Mouse (Mus musculus): ENCODE results near the gene Gng8. TPM values are rescaled to one million over a fixed set of nuclear protein-coding genes. Genes with fewer than 3 reads are reported as not detected.

The Gng8 gene
- polyA plus RNA-seq, 1 experiment from 2014 or later = 20.3 TPM

- 31% methylated on average over 10 of the region's 10 CpGs for WGBS
- H3K27ac ChIP-seq (replicated peaks) = 0 out of 2 replicates have a peak overlapping the region, but pooled peaks have one; percentile 35
- peaks cover 7% of the 10 kb centered on the region for H3K36me3 ChIP-seq (replicated peaks)
- H3K4me3 ChIP-seq = peak overlapping the region; percentile 55
- no peak for DNase-seq (ENCODE audit: low spot score)
- H3K4me1 ChIP-seq = peaks cover 63% of the 10 kb centered on the region
- H3K27me3 ChIP-seq (replicated peaks; ENCODE audit: low read depth, poor library complexity, severe bottlenecking) = peaks cover 36% of the 10 kb centered on the region
- no peaks in the 10 kb centered on the region for H3K9me3 ChIP-seq
These were observed 3.9 kb downstream of the Gng8 start for GRCm38 (mm10) chr7:16895511-16895910.

DNA sequence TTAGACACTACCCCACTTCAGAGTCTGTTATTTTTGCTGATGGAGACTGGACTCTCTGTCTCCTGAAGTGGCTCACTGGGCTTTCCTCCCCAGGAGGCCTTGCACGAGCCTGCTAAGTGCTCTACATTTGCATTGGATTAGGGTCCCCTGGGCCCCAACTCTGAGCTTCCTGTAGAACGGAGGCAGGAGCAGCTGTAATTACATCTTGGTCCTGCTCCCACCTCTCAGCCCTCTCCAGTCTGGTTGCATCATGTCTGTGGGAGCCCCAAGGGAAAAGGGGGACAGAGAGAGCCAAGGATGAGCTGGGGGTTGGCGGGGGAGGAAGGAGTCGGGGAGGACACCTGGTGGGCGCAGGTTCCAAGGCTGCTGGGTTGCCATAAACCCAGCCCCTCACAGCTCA is 8.9 kb downstream of the Gng8 start:
- 14% methylated on average over 5 of the region's 5 CpGs for WGBS
- peaks cover 12% of the 10 kb centered on the region; the same call in 1 of the 2 replicates for H3K27me3 ChIP-seq (replicated peaks; ENCODE audit: low read depth, poor library complexity, severe bottlenecking)
- no peaks in the 10 kb centered on the region for H3K9me3 ChIP-seq
- H3K27ac ChIP-seq (replicated peaks) = no peak overlapping the region; the same call in 1 of the 2 replicates
- peaks cover 7% of the 10 kb centered on the region for H3K36me3 ChIP-seq (replicated peaks)
- peaks cover 40% of the 10 kb centered on the region for H3K4me1 ChIP-seq
- DNase-seq (ENCODE audit: low spot score) = no peak
- H3K4me3 ChIP-seq = peak overlapping the region; percentile 13; the same call in 1 of the 2 replicates

DNA sequence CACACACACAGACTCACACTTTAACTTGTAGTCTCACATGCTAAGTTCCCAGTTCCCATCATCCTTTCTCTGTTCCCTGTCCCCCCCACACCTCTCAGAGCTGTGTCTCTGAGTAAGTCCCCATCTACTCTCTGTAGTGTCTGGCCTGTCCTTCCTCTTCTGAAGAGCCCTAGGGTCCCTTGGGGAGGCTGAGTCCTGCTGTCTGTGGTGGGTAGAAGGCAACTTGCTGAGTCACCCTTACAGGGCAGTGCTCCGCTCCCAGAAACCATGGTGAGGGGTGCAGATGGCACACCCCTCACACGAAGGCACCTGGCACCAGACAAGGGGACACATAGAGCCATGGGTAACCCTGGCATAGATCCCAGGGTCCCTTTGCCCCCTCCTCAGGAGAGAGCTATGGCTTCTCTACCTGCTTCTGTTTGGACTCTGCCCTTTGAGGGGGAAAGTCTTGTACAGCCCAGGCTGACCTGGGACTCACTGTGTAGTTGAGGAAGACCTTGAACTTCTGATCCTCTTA is 11.9 kb downstream of the Gng8 start:
- H3K27me3 ChIP-seq (replicated peaks; ENCODE audit: low read depth, poor library complexity, severe bottlenecking) = peaks cover 14% of the 10 kb centered on the region
- H3K4me1 ChIP-seq = peaks cover 60% of the 10 kb centered on the region
- DNase-seq (ENCODE audit: low spot score) = no peak
- H3K4me3 ChIP-seq = no peak overlapping the region
- H3K36me3 ChIP-seq (replicated peaks) = no peaks in the 10 kb centered on the region
- H3K9me3 ChIP-seq = no peaks in the 10 kb centered on the region
- 0 out of 2 replicates have a peak overlapping the region, but pooled peaks have one; percentile 30 for H3K27ac ChIP-seq (replicated peaks)
- 83% methylated on average over 2 of the region's 2 CpGs for WGBS

DNA sequence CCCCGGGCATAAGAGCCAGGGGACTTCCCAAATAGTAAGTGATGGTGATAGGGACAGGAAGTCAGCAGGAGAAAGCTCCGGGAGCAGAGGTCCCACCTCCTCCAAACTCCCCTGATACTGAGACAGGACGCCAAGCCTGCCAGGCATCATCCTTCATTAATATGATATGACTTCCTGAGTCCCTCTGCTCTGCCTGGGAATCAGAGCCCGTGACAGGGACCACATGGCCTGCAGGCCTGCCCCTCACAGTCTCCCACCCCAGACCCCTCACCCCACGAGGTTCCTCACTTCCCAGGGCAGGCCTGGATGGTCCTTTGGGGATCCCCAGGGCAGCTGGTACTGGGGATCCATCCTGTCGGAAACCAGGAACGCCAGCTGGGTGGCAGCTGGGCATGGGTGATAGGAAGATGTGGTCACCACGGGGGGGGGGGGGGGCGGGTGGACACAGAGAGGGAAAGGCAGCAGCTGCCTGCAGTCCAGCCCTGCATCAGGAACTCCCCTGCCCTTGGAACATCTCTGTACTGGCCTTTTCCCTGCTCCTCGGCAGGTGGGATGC is 12.6 kb downstream of the Gng8 start:
- Histone ChIP-seq H3K27ac (replicated peaks) (no peak overlapping the region), H3K4me1 (peaks cover 67% of the 10 kb centered on the region)
- 55% methylated on average over 9 of the region's 10 CpGs for whole genome bisulfite sequencing

DNA sequence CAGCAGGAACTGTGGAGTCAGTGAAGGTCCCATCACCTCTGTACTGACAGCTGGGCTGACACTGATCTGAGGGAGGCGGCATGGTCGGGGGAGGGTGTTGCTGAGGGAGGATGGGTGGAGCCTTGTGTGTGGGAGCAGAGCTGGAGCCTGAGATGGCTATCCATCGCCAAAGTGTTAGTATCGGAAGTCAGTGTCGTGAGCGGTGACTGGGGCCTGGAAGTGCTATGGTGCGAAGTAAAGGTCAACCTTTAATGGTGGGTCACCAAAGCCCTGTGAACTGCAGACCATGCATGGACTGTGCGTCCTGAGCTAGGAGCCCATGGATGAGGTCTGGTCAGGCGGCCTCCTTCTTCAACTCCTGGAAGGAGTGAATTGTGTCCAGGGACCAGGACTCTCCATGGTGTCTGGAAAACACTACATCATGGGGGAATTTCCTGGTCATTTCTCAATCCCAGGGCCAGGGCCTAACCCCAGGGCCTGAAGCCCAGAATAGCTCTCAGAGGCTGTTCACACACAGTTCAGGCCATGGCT is 14.0 kb downstream of the Gng8 start:
- peaks cover 29% of the 10 kb centered on the region for H3K27me3 ChIP-seq (replicated peaks; ENCODE audit: low read depth, poor library complexity, severe bottlenecking)
- DNase-seq (ENCODE audit: low spot score) = no peak
- H3K9me3 ChIP-seq = no peaks in the 10 kb centered on the region
- 0 out of 2 replicates have a peak overlapping the region, but pooled peaks have one; percentile 11 for H3K27ac ChIP-seq (replicated peaks)
- peaks cover 63% of the 10 kb centered on the region for H3K4me1 ChIP-seq
- no peak overlapping the region for H3K4me3 ChIP-seq
- WGBS = 51% methylated on average over 9 of the region's 9 CpGs
- no peaks in the 10 kb centered on the region for H3K36me3 ChIP-seq (replicated peaks)

More for the DNA sequence above, 12.6 kb downstream of the Gng8 start:
- Histone ChIP-seq H3K4me3 (no peak overlapping the region), H3K27me3 (replicated peaks; ENCODE audit: low read depth, poor library complexity, severe bottlenecking) (peaks cover 21% of the 10 kb centered on the region), H3K36me3 (replicated peaks) (no peaks in the 10 kb centered on the region), H3K9me3 (no peaks in the 10 kb centered on the region)
- DNase-seq (ENCODE audit: low spot score) = no peak

- Histone ChIP-seq H3K36me3 (replicated peaks) (no peaks in the 10 kb centered on the region), H3K9me3 (no peaks in the 10 kb centered on the region), H3K4me3 (no peak within 1 kb of the TSS), H3K27me3 (replicated peaks; ENCODE audit: low read depth, poor library complexity, severe bottlenecking) (peaks cover 29% of the 10 kb centered on the region), H3K27ac (replicated peaks) (peak within 1 kb of the TSS; percentile 48; the same call in 1 of the 2 replicates), H3K4me1 (peaks cover 59% of the 10 kb centered on the region)
- DNase-seq (ENCODE audit: low spot score) = no peak
- WGBS = 19% methylated on average over 6 of the region's 6 CpGs
These were observed 14.7 kb downstream of the Gng8 start, which contains the start of gene Ptgir for GRCm38 (mm10) chr7:16906281-16906680. Ptgir (plus strand) TSS chr7:16906490.

GRCm38 (mm10) chr7:16906889-16907559 is 15.4 kb downstream of the Gng8 start:
- Histone ChIP-seq H3K9me3 (no peaks in the 10 kb centered on the region), H3K27ac (replicated peaks) (0 out of 2 replicates have a peak overlapping the region, but pooled peaks have one; percentile 48), H3K4me3 (no peak overlapping the region), H3K4me1 (peaks cover 54% of the 10 kb centered on the region), H3K27me3 (replicated peaks; ENCODE audit: low read depth, poor library complexity, severe bottlenecking) (peaks cover 28% of the 10 kb centered on the region), H3K36me3 (replicated peaks) (no peaks in the 10 kb centered on the region)
- 93% methylated on average over 41 of the region's 41 CpGs for WGBS
- no peak for DNase-seq (ENCODE audit: low spot score)

GRCm38 (mm10) chr7:16907842-16908241 is 16.3 kb downstream of the Gng8 start:
- H3K4me1 ChIP-seq = peaks cover 54% of the 10 kb centered on the region
- no peak overlapping the region for H3K4me3 ChIP-seq
- H3K27ac ChIP-seq (replicated peaks) = 0 out of 2 replicates have a peak overlapping the region, but pooled peaks have one; percentile 40
- no peak for DNase-seq (ENCODE audit: low spot score)
- no peaks in the 10 kb centered on the region for H3K9me3 ChIP-seq
- WGBS = 78% methylated on average over 7 of the region's 7 CpGs
- H3K27me3 ChIP-seq (replicated peaks; ENCODE audit: low read depth, poor library complexity, severe bottlenecking) = peaks cover 25% of the 10 kb centered on the region
- no peaks in the 10 kb centered on the region for H3K36me3 ChIP-seq (replicated peaks)

GRCm38 (mm10) chr7:16908367-16908766 is 16.8 kb downstream of the Gng8 start:
- WGBS = 54% methylated on average over 11 of the region's 11 CpGs
- DNase-seq (ENCODE audit: low spot score) = no peak
- H3K9me3 ChIP-seq = no peaks in the 10 kb centered on the region
- peaks cover 24% of the 10 kb centered on the region for H3K27me3 ChIP-seq (replicated peaks; ENCODE audit: low read depth, poor library complexity, severe bottlenecking)
- H3K36me3 ChIP-seq (replicated peaks) = no peaks in the 10 kb centered on the region
- H3K4me1 ChIP-seq = peaks cover 54% of the 10 kb centered on the region
- no peak overlapping the region; the same call in 1 of the 2 replicates for H3K27ac ChIP-seq (replicated peaks)
- H3K4me3 ChIP-seq = no peak overlapping the region

- H3K9me3 ChIP-seq = no peaks in the 10 kb centered on the region
- H3K4me1 ChIP-seq = peaks cover 57% of the 10 kb centered on the region
- H3K27ac ChIP-seq (replicated peaks) = 0 out of 2 replicates have a peak overlapping the region, but pooled peaks have one; percentile 30
- peaks cover 21% of the 10 kb centered on the region for H3K27me3 ChIP-seq (replicated peaks; ENCODE audit: low read depth, poor library complexity, severe bottlenecking)
- H3K4me3 ChIP-seq = peak overlapping the region; percentile 5; the same call in 1 of the 2 replicates
- peaks cover 3% of the 10 kb centered on the region for H3K36me3 ChIP-seq (replicated peaks)
- DNase-seq (ENCODE audit: low spot score) = no peak
- 69% methylated on average over 11 of the region's 11 CpGs for WGBS
These were observed 17.3 kb downstream of the Gng8 start for GRCm38 (mm10) chr7:16908859-16909258.

DNA sequence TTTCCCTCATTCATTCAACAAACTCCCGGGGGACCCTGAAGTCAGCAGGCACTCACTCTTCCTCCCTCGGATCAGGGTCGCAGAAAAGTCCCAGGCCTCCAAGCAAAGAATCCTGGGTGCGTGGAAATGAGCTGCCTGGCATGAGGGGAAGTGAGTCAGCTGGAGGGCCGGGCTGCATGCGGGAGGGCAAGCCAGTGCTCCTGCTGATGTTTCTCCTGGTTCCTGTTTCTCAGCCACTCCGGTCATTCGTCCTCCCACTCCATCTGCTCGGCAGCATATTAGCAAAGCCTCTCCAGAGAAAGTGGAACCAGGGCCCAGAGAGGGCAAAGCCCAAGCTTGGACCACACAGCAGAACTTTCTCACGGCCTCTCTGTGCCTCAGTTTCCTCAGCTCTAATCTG is 18.3 kb downstream of the Gng8 start:
- no peak overlapping the region for H3K4me3 ChIP-seq
- H3K27ac ChIP-seq (replicated peaks) = no peak overlapping the region
- 59% methylated on average over 10 of the region's 10 CpGs for WGBS
- H3K4me1 ChIP-seq = peaks cover 49% of the 10 kb centered on the region
- DNase-seq (ENCODE audit: low spot score) = no peak
- H3K36me3 ChIP-seq (replicated peaks) = peaks cover 13% of the 10 kb centered on the region
- H3K27me3 ChIP-seq (replicated peaks; ENCODE audit: low read depth, poor library complexity, severe bottlenecking) = peaks cover 17% of the 10 kb centered on the region
- H3K9me3 ChIP-seq = no peaks in the 10 kb centered on the region

GRCm38 (mm10) chr7:16911904-16912303 is 20.3 kb downstream of the Gng8 start:
- WGBS = 90% methylated on average over 3 of the region's 3 CpGs
- Histone ChIP-seq H3K36me3 (replicated peaks) (peaks cover 33% of the 10 kb centered on the region), H3K27ac (replicated peaks) (no peak overlapping the region), H3K4me3 (no peak overlapping the region), H3K27me3 (replicated peaks; ENCODE audit: low read depth, poor library complexity, severe bottlenecking) (peaks cover 17% of the 10 kb centered on the region), H3K9me3 (no peaks in the 10 kb centered on the region), H3K4me1 (peaks cover 30% of the 10 kb centered on the region)
- no peak for DNase-seq (ENCODE audit: low spot score)

All from embryonic facial prominence, embryonic 10.5 days (tissue).